Mouse (Mus musculus) lung, postnatal 0 days (tissue): ENCODE measurements around the gene Lbp. TPM values are rescaled to one million over a fixed set of nuclear protein-coding genes. Genes with fewer than 3 reads are reported as not detected.
A peak's percentile ranks its signal among the peaks of the same experiment; 100 is the strongest.

ENCODE experiments used
- ATAC-seq: fragments of 200-750 bp; cut with Nextera tagmentation; 2 replicates; pipeline ENCODE4 v1.8.0; 2017; ENCODE audit warnings: moderate library complexity
- DNase-seq: peaks from one replicate; pipeline ENCODE4 v3.0.0-alpha.2; 2016; ENCODE audit warnings: low spot score
- H3K27ac ChIP-seq: fragments of 300-500 bp; sonication (generic); 2 replicates; pipeline ENCODE4 v1.5.1; 2014; ENCODE audit warnings: antibody characterized with exemption, mild to moderate bottlenecking, low read length, mixed read lengths
- H3K27me3 ChIP-seq: fragments of 300-500 bp; sonication (generic); replicated peaks from 2 replicates; pipeline ENCODE4 v1.6.1; 2014; ENCODE audit warnings: low read length, mixed read lengths; ENCODE audit not compliant: insufficient read depth
- H3K36me3 ChIP-seq: fragments of 300-500 bp; sonication (generic); 2 replicates; pipeline ENCODE4 v1.6.1; 2014; ENCODE audit warnings: low read length, mixed read lengths; ENCODE audit not compliant: insufficient read depth
- H3K4me1 ChIP-seq: fragments of 300-500 bp; sonication (generic); 2 replicates; pipeline ENCODE4 v1.6.1; 2014; ENCODE audit warnings: antibody characterized with exemption, low read depth, low read length, mixed read lengths; ENCODE audit not compliant: insufficient read depth
- H3K4me2 ChIP-seq: fragments of 300-500 bp; sonication (generic); replicated peaks from 2 replicates; pipeline ENCODE4 v1.6.1; 2014; ENCODE audit warnings: low read depth, mild to moderate bottlenecking, low read length, moderate library complexity, mixed read lengths
- H3K4me3 ChIP-seq: fragments of 300-500 bp; sonication (generic); 2 replicates; pipeline ENCODE4 v1.5.1; 2014; ENCODE audit warnings: low read depth, low read length
- H3K9ac ChIP-seq: fragments of 300-500 bp; sonication (generic); replicated peaks from 2 replicates; pipeline ENCODE4 v1.6.1; 2014; ENCODE audit warnings: low read depth, mild to moderate bottlenecking
- H3K9me3 ChIP-seq: fragments of 300-500 bp; sonication (generic); 2 replicates; pipeline ENCODE4 v1.6.1; 2016; ENCODE audit warnings: low read length, mixed read lengths
- CTCF ChIP-seq: IDR thresholded peaks from 2 replicates; pipeline ENCODE4 v1.5.1; 2016; ENCODE audit warnings: antibody characterized with exemption, mild to moderate bottlenecking
- EP300 ChIP-seq: IDR thresholded peaks from 2 replicates; pipeline ENCODE4 v1.6.1; 2016; ENCODE audit warnings: antibody characterized with exemption, mild to moderate bottlenecking, control low read depth
- WGBS: fragments of 180-500 bp; shearing (Covaris S2); extraction: QIAGEN DNeasy Blood & Tissue Kit; methylation state at CpG from one replicate; pipeline ENCODE4 v1.1.7; 2014; 5-methylcytosine and 5-hydroxymethylcytosine counted together
- polyA plus RNA-seq: library from polyadenylated mRNA; unstranded; fragments of >200 nt; fragmentation: Nextera tagmentation; extraction: Ambion mirVana; gene quantifications from 2 replicates; pipeline ENCODE4 v1.2.1, GENCODE M21; 2015

Gene Lbp
- polyA plus RNA-seq, 1 experiment from 2014 or later, result 42.1 TPM

DNA sequence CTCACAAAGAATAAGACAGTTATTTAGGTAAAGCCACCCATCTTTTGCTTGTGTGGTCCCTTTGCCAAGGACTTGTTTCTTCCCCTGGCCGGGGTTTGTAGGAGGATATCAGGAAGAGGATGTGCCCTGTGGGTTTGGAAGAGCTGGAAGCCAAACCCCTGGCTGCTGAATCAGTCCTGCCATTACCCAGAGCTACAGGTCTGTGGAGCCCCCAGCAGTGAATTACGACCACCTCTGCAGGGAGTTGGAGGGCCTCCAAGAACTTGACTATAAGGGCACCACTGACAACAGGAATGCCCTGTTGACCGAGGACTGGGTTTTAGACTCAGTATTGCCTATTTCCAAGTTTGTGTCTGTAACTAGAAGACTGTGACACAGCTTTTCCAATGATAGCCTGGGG lies 7.1 kb upstream of the Lbp start:
- TF ChIP-seq CTCF, result no peak
- TF ChIP-seq EP300, result no peak
- Histone ChIP-seq H3K4me1 (no peaks in the 10 kb centered on the region), H3K36me3 (no peaks in the 10 kb centered on the region), H3K4me2 (no peak overlapping the region), H3K27me3 (no peaks in the 10 kb centered on the region), H3K4me3 (no peak overlapping the region), H3K9ac (no peak overlapping the region), H3K9me3 (no peaks in the 10 kb centered on the region), H3K27ac (no peak overlapping the region)
- WGBS, result 71% methylated on average over 3 of the region's 3 CpGs
- ATAC-seq, result no peak
- DNase-seq, result no peak

DNA sequence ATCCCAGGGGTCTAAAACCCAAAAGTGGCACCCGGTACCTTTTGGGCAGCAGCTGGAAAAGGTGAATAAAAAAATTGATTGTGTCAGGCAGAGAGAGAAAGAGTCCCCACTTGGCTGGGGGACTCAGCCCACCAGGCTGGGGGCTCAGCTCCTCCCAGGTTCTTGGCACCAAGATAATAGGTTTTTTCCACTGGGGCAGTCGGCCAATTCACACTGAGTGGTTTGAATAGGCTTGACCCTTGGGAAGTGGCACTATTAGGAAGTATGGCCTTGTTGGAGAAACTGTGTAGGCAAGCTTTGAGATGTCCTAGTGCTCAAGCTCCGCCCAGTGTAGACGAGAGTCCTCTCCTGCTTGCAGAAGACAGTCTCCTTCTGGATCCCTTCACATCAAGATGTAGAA lies 6.6 kb upstream of the Lbp start:
- Histone ChIP-seq H3K27ac (no peak overlapping the region), H3K4me2 (no peak overlapping the region), H3K9me3 (no peaks in the 10 kb centered on the region), H3K9ac (no peak overlapping the region), H3K36me3 (no peaks in the 10 kb centered on the region), H3K4me1 (no peaks in the 10 kb centered on the region), H3K4me3 (no peak overlapping the region), H3K27me3 (no peaks in the 10 kb centered on the region)
- DNase-seq, result no peak
- no peak for ATAC-seq
- WGBS, result 65% methylated on average over 4 of the region's 4 CpGs
- TF ChIP-seq CTCF (no peak), EP300 (no peak)

- H3K9ac ChIP-seq, result no peak overlapping the region
- TF ChIP-seq CTCF (no peak), EP300 (no peak)
- no peak overlapping the region for H3K27ac ChIP-seq
- no peak for DNase-seq
- no peaks in the 10 kb centered on the region; the same call in 1 of the 2 replicates for H3K4me1 ChIP-seq
- no peak for ATAC-seq
- WGBS, result 76% methylated on average over 3 of the region's 3 CpGs
- no peaks in the 10 kb centered on the region for H3K36me3 ChIP-seq
- H3K9me3 ChIP-seq, result no peaks in the 10 kb centered on the region
- no peak overlapping the region for H3K4me2 ChIP-seq
- no peaks in the 10 kb centered on the region for H3K27me3 ChIP-seq
- no peak overlapping the region for H3K4me3 ChIP-seq
Measured at GRCm38 (mm10) chr2:158302807-158303206, 3.5 kb upstream of the Lbp start.

GRCm38 (mm10) chr2:158306696-158307049 lies 380 bp downstream of the Lbp start:
- H3K4me2 ChIP-seq, result peak overlapping the region; percentile 32; the same call in 1 of the 2 replicates
- H3K4me1 ChIP-seq, result no peaks in the 10 kb centered on the region; the same call in 1 of the 2 replicates
- TF ChIP-seq CTCF (no peak), EP300 (no peak)

GRCm38 (mm10) chr2:158308276-158308675 lies 2.0 kb downstream of the Lbp start:
- Histone ChIP-seq H3K36me3 (no peaks in the 10 kb centered on the region), H3K27me3 (no peaks in the 10 kb centered on the region), H3K9ac (no peak overlapping the region), H3K27ac (no peak overlapping the region), H3K4me3 (no peak overlapping the region), H3K4me1 (no peaks in the 10 kb centered on the region; the same call in 1 of the 2 replicates), H3K9me3 (no peaks in the 10 kb centered on the region), H3K4me2 (no peak overlapping the region)
- peak; percentile 23 for TF ChIP-seq CTCF
- TF ChIP-seq EP300, result no peak
- DNase-seq (peak; percentile 33), ATAC-seq (0 out of 2 replicates have a peak, but pooled peaks have one; percentile 8)
- 44% methylated on average over 5 of the region's 5 CpGs for WGBS

More at GRCm38 (mm10) chr2:158306696-158307049, 380 bp downstream of the Lbp start:
- no peaks in the 10 kb centered on the region for H3K27me3 ChIP-seq
- H3K9ac ChIP-seq, result no peak overlapping the region
- H3K36me3 ChIP-seq, result no peaks in the 10 kb centered on the region
- no peaks in the 10 kb centered on the region for H3K9me3 ChIP-seq
- H3K27ac ChIP-seq, result peak overlapping the region; percentile 80
- H3K4me3 ChIP-seq, result no peak overlapping the region
- 29% methylated on average over 6 of the region's 6 CpGs for WGBS
- ATAC-seq (peak; percentile 42), DNase-seq (peak; percentile 57)

DNA sequence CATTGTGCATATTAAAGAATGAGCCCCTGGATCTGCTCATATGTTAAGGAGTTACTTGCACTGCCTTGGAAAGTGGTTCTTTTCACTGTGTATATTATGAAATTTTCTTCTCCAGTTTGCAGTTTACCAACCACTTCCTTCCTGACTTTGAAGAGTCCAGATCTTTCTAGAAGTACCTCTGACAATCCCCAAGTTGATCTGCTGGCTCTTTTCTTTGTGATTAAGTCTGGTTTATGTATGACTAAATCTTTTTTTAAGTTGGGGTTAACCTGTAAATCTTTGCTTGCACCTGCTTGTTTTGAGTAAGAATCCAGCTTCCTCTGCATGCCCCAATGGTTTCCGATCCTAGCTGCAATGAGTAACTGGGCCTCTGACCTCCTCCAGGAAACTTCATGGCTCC lies 6.8 kb downstream of the Lbp start:
- 64% methylated on average over 1 of the region's 1 CpGs for WGBS
- Histone ChIP-seq H3K4me3 (no peak overlapping the region), H3K27ac (no peak overlapping the region), H3K9me3 (no peaks in the 10 kb centered on the region), H3K36me3 (no peaks in the 10 kb centered on the region), H3K4me2 (no peak overlapping the region), H3K9ac (no peak overlapping the region), H3K27me3 (no peaks in the 10 kb centered on the region), H3K4me1 (no peaks in the 10 kb centered on the region)
- TF ChIP-seq CTCF (no peak), EP300 (no peak)
- DNase-seq (peak; percentile 4), ATAC-seq (no peak)

GRCm38 (mm10) chr2:158316371-158316770 lies 10.1 kb downstream of the Lbp start:
- no peak overlapping the region for H3K27ac ChIP-seq
- TF ChIP-seq EP300 (no peak), CTCF (peak; percentile 44)
- no peak overlapping the region for H3K4me3 ChIP-seq
- no peak overlapping the region for H3K4me2 ChIP-seq
- H3K4me1 ChIP-seq, result no peaks in the 10 kb centered on the region
- H3K9ac ChIP-seq, result no peak overlapping the region
- DNase-seq (no peak), ATAC-seq (no peak)
- no peaks in the 10 kb centered on the region for H3K36me3 ChIP-seq
- no peaks in the 10 kb centered on the region for H3K27me3 ChIP-seq
- 57% methylated on average over 8 of the region's 8 CpGs for WGBS
- H3K9me3 ChIP-seq, result no peaks in the 10 kb centered on the region
